Mouse (Mus musculus): ENCODE measurements at regions not wholly inside any gene's neighbourhood (a gene's known extent, or its start where the extent isn't known, plus 50 kb on each side); places are given as distances from the start of the nearest gene placed in this dataset.

- no peak overlapping the region for H3K27ac ChIP-seq (ENCODE audit: insufficient read depth, low read length)
- no peaks in the 10 kb centered on the region for H3K4me1 ChIP-seq (ENCODE audit: control insufficient read depth, insufficient read depth, low read length)
- H3K4me3 ChIP-seq (ENCODE audit: insufficient read depth, low read length) = no peak overlapping the region
- no peak for TF ChIP-seq POLR2A (IDR thresholded peaks at IDR 0.05; ENCODE audit: low read depth, low read length)
- no peak for TF ChIP-seq CTCF (IDR thresholded peaks at IDR 0.05; ENCODE audit: borderline replicate concordance, insufficient read depth, low read length)
Measured at GRCm38 (mm10) chr17:49149896-49150295, 217.7 kb downstream of the Lrfn2 start.

GRCm38 (mm10) chr17:49150971-49151422 lies 218.8 kb downstream of the Lrfn2 start:
- Histone ChIP-seq H3K4me3 (ENCODE audit: insufficient read depth, low read length) (no peak overlapping the region), H3K4me1 (ENCODE audit: control insufficient read depth, insufficient read depth, low read length) (no peaks in the 10 kb centered on the region), H3K27ac (ENCODE audit: insufficient read depth, low read length) (no peak overlapping the region)
- TF ChIP-seq CTCF (IDR thresholded peaks at IDR 0.05; ENCODE audit: borderline replicate concordance, insufficient read depth, low read length) (no peak), POLR2A (IDR thresholded peaks at IDR 0.05; ENCODE audit: low read depth, low read length) (no peak)

- Histone ChIP-seq H3K27ac (ENCODE audit: insufficient read depth, low read length) (no peak overlapping the region), H3K4me1 (ENCODE audit: control insufficient read depth, insufficient read depth, low read length) (no peaks in the 10 kb centered on the region), H3K4me3 (ENCODE audit: insufficient read depth, low read length) (no peak overlapping the region)
- no peak for TF ChIP-seq POLR2A (IDR thresholded peaks at IDR 0.05; ENCODE audit: low read depth, low read length)
- TF ChIP-seq CTCF (IDR thresholded peaks at IDR 0.05; ENCODE audit: borderline replicate concordance, insufficient read depth, low read length) = no peak
Measured at GRCm38 (mm10) chr17:49153994-49154393, 221.8 kb downstream of the Lrfn2 start.

GRCm38 (mm10) chr17:49155001-49155515 lies 222.9 kb downstream of the Lrfn2 start:
- Histone ChIP-seq H3K27ac (ENCODE audit: insufficient read depth, low read length) (no peak overlapping the region), H3K4me1 (ENCODE audit: control insufficient read depth, insufficient read depth, low read length) (no peaks in the 10 kb centered on the region), H3K4me3 (ENCODE audit: insufficient read depth, low read length) (no peak overlapping the region)
- TF ChIP-seq CTCF (IDR thresholded peaks at IDR 0.05; ENCODE audit: borderline replicate concordance, insufficient read depth, low read length) (no peak), POLR2A (IDR thresholded peaks at IDR 0.05; ENCODE audit: low read depth, low read length) (no peak)

- no peaks in the 10 kb centered on the region for H3K4me1 ChIP-seq (ENCODE audit: control insufficient read depth, insufficient read depth, low read length)
- H3K27ac ChIP-seq (ENCODE audit: insufficient read depth, low read length) = no peak overlapping the region
- TF ChIP-seq CTCF (IDR thresholded peaks at IDR 0.05; ENCODE audit: borderline replicate concordance, insufficient read depth, low read length) (no peak), POLR2A (IDR thresholded peaks at IDR 0.05; ENCODE audit: low read depth, low read length) (no peak)
- H3K4me3 ChIP-seq (ENCODE audit: insufficient read depth, low read length) = no peak overlapping the region
Measured at GRCm38 (mm10) chr17:49157586-49157985, 225.4 kb downstream of the Lrfn2 start.

- Histone ChIP-seq H3K27ac (ENCODE audit: insufficient read depth, low read length) (no peak overlapping the region), H3K4me1 (ENCODE audit: control insufficient read depth, insufficient read depth, low read length) (no peaks in the 10 kb centered on the region), H3K4me3 (ENCODE audit: insufficient read depth, low read length) (peak overlapping the region; percentile 35)
- TF ChIP-seq CTCF (IDR thresholded peaks at IDR 0.05; ENCODE audit: borderline replicate concordance, insufficient read depth, low read length) (no peak), POLR2A (IDR thresholded peaks at IDR 0.05; ENCODE audit: low read depth, low read length) (no peak)
Measured at GRCm38 (mm10) chr17:49171252-49172047, 239.3 kb downstream of the Lrfn2 start.

GRCm38 (mm10) chr17:49172052-49172799 lies 240.0 kb downstream of the Lrfn2 start:
- Histone ChIP-seq H3K4me1 (ENCODE audit: control insufficient read depth, insufficient read depth, low read length) (no peaks in the 10 kb centered on the region), H3K4me3 (ENCODE audit: insufficient read depth, low read length) (peak overlapping the region; percentile 35; the same call in 1 of the 2 replicates)
- TF ChIP-seq POLR2A (IDR thresholded peaks at IDR 0.05; ENCODE audit: low read depth, low read length) = no peak
- no peak for TF ChIP-seq CTCF (IDR thresholded peaks at IDR 0.05; ENCODE audit: borderline replicate concordance, insufficient read depth, low read length)

GRCm38 (mm10) chr17:49172800-49173150 lies 240.6 kb downstream of the Lrfn2 start:
- Histone ChIP-seq H3K27ac (ENCODE audit: insufficient read depth, low read length) (no peak overlapping the region), H3K4me1 (ENCODE audit: control insufficient read depth, insufficient read depth, low read length) (no peaks in the 10 kb centered on the region), H3K4me3 (ENCODE audit: insufficient read depth, low read length) (no peak overlapping the region)
- no peak for TF ChIP-seq POLR2A (IDR thresholded peaks at IDR 0.05; ENCODE audit: low read depth, low read length)
- no peak for TF ChIP-seq CTCF (IDR thresholded peaks at IDR 0.05; ENCODE audit: borderline replicate concordance, insufficient read depth, low read length)

More at GRCm38 (mm10) chr17:49172052-49172799, 240.0 kb downstream of the Lrfn2 start:
- no peak overlapping the region for H3K27ac ChIP-seq (ENCODE audit: insufficient read depth, low read length)

- H3K27ac ChIP-seq (ENCODE audit: insufficient read depth, low read length) = no peak overlapping the region
- no peak overlapping the region for H3K4me3 ChIP-seq (ENCODE audit: insufficient read depth, low read length)
- TF ChIP-seq CTCF (IDR thresholded peaks at IDR 0.05; ENCODE audit: borderline replicate concordance, insufficient read depth, low read length) (no peak), POLR2A (IDR thresholded peaks at IDR 0.05; ENCODE audit: low read depth, low read length) (no peak)
- no peaks in the 10 kb centered on the region for H3K4me1 ChIP-seq (ENCODE audit: control insufficient read depth, insufficient read depth, low read length)
Measured at GRCm38 (mm10) chr17:49177966-49178731, 246.0 kb downstream of the Lrfn2 start.

All from embryonic fibroblast, embryonic 13.5 days (primary cell).